Mouse (Mus musculus): Measurements from ENCODE around the gene Slc1a1. TPM values are rescaled to one million over a fixed set of nuclear protein-coding genes. Genes with fewer than 3 reads are reported as not detected.
A peak's percentile ranks its signal among the peaks of the same experiment; 100 is the strongest.

The Slc1a1 gene
- polyA plus RNA-seq, 1 experiment from 2014 or later, result 44.7 TPM

DNA sequence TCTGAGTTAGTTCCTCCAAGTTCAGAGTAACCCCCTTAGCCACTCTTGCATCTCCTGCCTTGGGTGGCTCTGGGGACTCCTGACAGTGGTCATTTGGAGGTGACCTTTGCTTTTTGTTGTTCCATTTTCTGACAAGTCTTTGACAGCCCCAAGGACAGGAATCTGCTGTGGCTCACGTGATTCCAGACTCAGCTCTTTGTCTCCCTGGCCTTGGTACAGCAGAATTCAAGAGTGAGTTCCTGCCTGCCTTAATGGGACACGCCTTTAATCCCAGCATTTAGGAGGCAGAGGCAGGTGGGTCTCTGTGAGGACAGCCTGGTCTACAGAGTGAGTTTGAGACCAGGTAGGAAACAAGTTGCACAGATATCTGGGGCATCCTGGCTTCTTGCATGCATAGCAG, 3.9 kb downstream of the Slc1a1 start:
- H3K27ac ChIP-seq (ENCODE audit: low read length), result no peak overlapping the region
- 78% methylated on average over 2 of the region's 2 CpGs for WGBS
- H3K9ac ChIP-seq (replicated peaks; ENCODE audit: low read depth, low read length), result no peak overlapping the region
- peaks cover 13% of the 10 kb centered on the region for H3K4me1 ChIP-seq (replicated peaks; ENCODE audit: control insufficient read depth, insufficient read depth, low read length)
- no peaks in the 10 kb centered on the region for H3K9me3 ChIP-seq (ENCODE audit: control insufficient read depth, low read length)
- no peak for ATAC-seq
- H3K4me3 ChIP-seq (replicated peaks; ENCODE audit: low read length), result no peak overlapping the region
- no peaks in the 10 kb centered on the region for H3K27me3 ChIP-seq (replicated peaks; ENCODE audit: control insufficient read depth, insufficient read depth, low read length)
- H3K36me3 ChIP-seq (ENCODE audit: control insufficient read depth, insufficient read depth), result no peaks in the 10 kb centered on the region
- H3K4me2 ChIP-seq (ENCODE audit: low read length), result no peak overlapping the region

DNA sequence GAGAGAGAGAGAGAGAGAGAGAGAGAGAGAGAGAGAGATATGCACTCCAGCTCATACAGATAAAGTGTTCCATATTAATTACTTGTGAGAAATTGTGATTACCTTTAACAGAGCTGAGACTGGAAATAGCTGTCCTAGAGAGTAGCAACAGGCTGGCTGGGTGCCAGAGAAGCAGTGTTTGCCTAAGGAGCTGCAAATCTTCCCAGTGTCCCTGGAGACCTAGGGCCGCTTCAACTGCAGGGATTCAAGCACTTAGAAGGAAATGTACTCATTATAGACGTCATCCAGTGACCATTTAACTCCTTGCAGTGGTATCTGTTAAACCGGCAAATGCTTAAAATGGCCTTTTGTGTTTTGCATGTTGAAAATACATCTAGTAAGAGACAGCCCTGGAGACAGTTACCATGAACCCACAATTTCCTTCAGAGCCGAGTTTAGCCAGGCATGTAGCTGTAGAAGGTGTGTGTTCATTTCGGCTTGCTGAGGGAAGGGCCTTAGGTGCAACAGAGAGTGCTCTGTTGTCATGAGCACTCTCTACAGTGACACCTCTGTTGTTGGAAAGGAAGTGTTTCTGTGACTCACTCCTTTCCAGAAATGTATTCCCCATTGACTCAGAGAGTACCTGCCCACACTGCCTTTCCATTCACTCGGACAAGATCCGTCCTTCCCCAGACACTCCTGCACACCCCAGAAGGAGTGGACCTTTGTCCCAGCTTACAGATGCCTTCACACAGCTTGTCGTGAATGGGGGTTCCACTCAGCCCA, 10.3 kb downstream of the Slc1a1 start:
- Histone ChIP-seq H3K4me2 (ENCODE audit: low read length) (no peak overlapping the region), H3K27me3 (replicated peaks; ENCODE audit: control insufficient read depth, insufficient read depth, low read length) (no peaks in the 10 kb centered on the region), H3K4me3 (replicated peaks; ENCODE audit: low read length) (no peak overlapping the region), H3K9ac (replicated peaks; ENCODE audit: low read depth, low read length) (no peak overlapping the region), H3K36me3 (ENCODE audit: control insufficient read depth, insufficient read depth) (no peaks in the 10 kb centered on the region), H3K4me1 (replicated peaks; ENCODE audit: control insufficient read depth, insufficient read depth, low read length) (no peaks in the 10 kb centered on the region), H3K27ac (ENCODE audit: low read length) (no peak overlapping the region), H3K9me3 (ENCODE audit: control insufficient read depth, low read length) (no peaks in the 10 kb centered on the region)
- WGBS, result 68% methylated on average over 8 of the region's 8 CpGs
- no peak for ATAC-seq

DNA sequence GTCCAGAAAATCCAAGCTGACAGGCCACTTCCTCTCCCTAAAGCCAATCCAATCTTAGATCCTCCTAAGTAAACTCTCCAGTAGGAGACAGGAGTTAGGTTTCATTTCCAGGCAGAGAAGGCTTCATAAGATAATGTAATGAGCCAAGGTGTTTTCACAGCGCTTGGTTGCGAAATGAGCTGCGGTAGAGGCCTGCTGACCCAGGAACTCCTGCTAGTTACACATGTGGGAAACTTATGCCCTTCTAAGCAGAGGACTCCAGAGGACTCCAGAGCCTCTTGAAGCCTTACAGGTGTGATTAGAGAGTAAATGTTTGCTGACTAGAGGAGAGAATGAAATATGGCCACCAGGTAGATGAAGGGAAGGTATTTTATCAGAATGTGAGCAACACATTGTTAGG, 15.7 kb downstream of the Slc1a1 start:
- ATAC-seq, result no peak
- H3K36me3 ChIP-seq (ENCODE audit: control insufficient read depth, insufficient read depth), result no peaks in the 10 kb centered on the region
- H3K27ac ChIP-seq (ENCODE audit: low read length), result no peak overlapping the region
- no peak overlapping the region for H3K4me2 ChIP-seq (ENCODE audit: low read length)
- H3K4me3 ChIP-seq (replicated peaks; ENCODE audit: low read length), result no peak overlapping the region
- H3K9me3 ChIP-seq (ENCODE audit: control insufficient read depth, low read length), result no peaks in the 10 kb centered on the region
- no peaks in the 10 kb centered on the region for H3K27me3 ChIP-seq (replicated peaks; ENCODE audit: control insufficient read depth, insufficient read depth, low read length)
- no peak overlapping the region for H3K9ac ChIP-seq (replicated peaks; ENCODE audit: low read depth, low read length)
- H3K4me1 ChIP-seq (replicated peaks; ENCODE audit: control insufficient read depth, insufficient read depth, low read length), result no peaks in the 10 kb centered on the region
- WGBS, result 94% methylated on average over 3 of the region's 3 CpGs

DNA sequence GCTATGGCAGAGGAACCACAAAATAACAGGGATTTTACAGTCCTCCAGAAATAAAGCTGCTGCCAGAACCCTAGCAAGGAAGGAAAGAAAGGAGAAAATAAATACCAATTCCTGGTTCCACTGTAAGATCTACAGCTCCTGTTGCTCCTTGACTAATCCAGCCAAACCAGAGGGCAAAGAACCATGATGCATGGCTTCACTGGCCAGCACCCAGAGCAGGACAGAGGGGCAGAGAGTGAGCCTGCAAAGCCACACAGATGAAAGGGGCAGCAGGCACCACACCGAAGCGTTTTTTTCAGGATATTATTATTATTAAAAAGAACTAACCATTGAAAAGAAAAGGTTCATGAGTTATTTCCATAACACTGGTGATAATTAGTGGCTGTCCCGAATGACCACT, 17.2 kb downstream of the Slc1a1 start:
- H3K4me2 ChIP-seq (ENCODE audit: low read length), result no peak overlapping the region
- H3K4me3 ChIP-seq (replicated peaks; ENCODE audit: low read length), result no peak overlapping the region
- H3K36me3 ChIP-seq (ENCODE audit: control insufficient read depth, insufficient read depth), result no peaks in the 10 kb centered on the region
- no peaks in the 10 kb centered on the region for H3K27me3 ChIP-seq (replicated peaks; ENCODE audit: control insufficient read depth, insufficient read depth, low read length)
- H3K9me3 ChIP-seq (ENCODE audit: control insufficient read depth, low read length), result no peaks in the 10 kb centered on the region
- ATAC-seq, result no peak
- no peak overlapping the region for H3K9ac ChIP-seq (replicated peaks; ENCODE audit: low read depth, low read length)
- WGBS, result 75% methylated on average over 3 of the region's 3 CpGs
- no peak overlapping the region for H3K27ac ChIP-seq (ENCODE audit: low read length)
- H3K4me1 ChIP-seq (replicated peaks; ENCODE audit: control insufficient read depth, insufficient read depth, low read length), result no peaks in the 10 kb centered on the region

DNA sequence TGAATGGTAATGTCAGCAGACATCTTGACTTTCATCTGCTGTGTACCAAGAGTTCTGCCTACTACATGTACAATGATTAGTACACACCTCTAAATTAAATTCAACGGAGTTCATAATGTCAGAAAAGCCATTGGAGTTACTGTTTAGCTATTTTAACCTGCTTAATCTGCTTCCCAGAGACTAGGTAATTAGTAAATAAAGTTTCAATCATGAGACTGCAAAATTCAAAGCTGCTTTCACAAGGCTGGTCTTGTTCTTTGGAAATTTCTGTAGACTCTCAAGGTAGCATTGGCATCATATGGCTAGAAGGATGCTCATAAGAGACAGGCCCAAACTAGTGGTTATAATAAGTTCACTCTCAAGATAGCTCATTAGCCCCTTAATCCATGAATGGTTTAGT, 20.0 kb downstream of the Slc1a1 start:
- H3K9ac ChIP-seq (replicated peaks; ENCODE audit: low read depth, low read length), result no peak overlapping the region
- no peaks in the 10 kb centered on the region for H3K36me3 ChIP-seq (ENCODE audit: control insufficient read depth, insufficient read depth)
- no peak for ATAC-seq
- no peak overlapping the region for H3K4me3 ChIP-seq (replicated peaks; ENCODE audit: low read length)
- H3K27ac ChIP-seq (ENCODE audit: low read length), result no peak overlapping the region
- no peak overlapping the region for H3K4me2 ChIP-seq (ENCODE audit: low read length)
- WGBS, result 85% methylated on average over 1 of the region's 1 CpGs
- no peaks in the 10 kb centered on the region for H3K4me1 ChIP-seq (replicated peaks; ENCODE audit: control insufficient read depth, insufficient read depth, low read length)
- no peaks in the 10 kb centered on the region for H3K27me3 ChIP-seq (replicated peaks; ENCODE audit: control insufficient read depth, insufficient read depth, low read length)
- H3K9me3 ChIP-seq (ENCODE audit: control insufficient read depth, low read length), result no peaks in the 10 kb centered on the region

DNA sequence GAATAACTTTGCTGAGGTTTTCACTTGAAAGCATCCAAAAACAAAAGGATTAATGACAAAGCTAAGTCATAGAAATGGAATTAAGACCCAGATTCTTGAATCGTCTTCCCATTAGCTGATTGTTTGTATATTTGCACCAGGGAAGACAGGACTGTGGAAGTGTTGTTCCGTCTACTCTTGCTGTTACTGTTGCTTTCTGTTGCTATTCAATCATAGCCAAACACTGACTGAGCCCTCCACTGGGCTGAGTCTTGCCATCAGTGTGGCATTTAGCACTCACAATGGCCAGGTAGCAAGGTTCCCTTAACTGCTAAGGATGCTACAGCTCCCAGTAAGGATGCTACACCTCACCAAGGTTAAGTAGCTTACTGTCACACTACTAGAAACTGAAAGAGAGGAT, 25.4 kb downstream of the Slc1a1 start:
- Histone ChIP-seq H3K4me3 (replicated peaks; ENCODE audit: low read length) (no peak overlapping the region), H3K9ac (replicated peaks; ENCODE audit: low read depth, low read length) (no peak overlapping the region), H3K27ac (ENCODE audit: low read length) (no peak overlapping the region), H3K36me3 (ENCODE audit: control insufficient read depth, insufficient read depth) (no peaks in the 10 kb centered on the region), H3K4me1 (replicated peaks; ENCODE audit: control insufficient read depth, insufficient read depth, low read length) (0 out of 2 replicates have a peak, but pooled peaks cover 2% of the 10 kb centered on the region), H3K9me3 (ENCODE audit: control insufficient read depth, low read length) (no peaks in the 10 kb centered on the region), H3K27me3 (replicated peaks; ENCODE audit: control insufficient read depth, insufficient read depth, low read length) (no peaks in the 10 kb centered on the region), H3K4me2 (ENCODE audit: low read length) (no peak overlapping the region)
- WGBS, result 78% methylated on average over 2 of the region's 2 CpGs
- ATAC-seq, result no peak

DNA sequence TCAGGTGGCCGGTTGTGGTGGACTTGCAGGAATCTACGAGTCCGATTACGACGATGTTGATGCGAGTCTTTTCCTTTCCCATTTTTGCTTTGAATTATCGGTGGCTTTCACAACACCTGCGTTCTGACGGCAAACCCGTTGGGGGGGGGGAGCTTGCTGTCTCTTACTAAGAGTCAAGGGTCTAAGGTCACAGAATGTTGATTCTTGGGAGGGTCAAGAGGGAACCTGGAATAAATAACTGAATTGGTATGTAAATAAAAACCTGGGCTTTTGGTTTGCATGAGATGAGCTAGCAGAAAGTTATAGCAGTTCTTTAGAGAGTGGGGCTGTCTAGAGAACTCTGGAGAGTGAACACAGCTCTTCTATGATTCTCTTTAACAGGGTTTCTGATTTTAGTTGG, 28.8 kb downstream of the Slc1a1 start:
- H3K27ac ChIP-seq (ENCODE audit: low read length), result no peak overlapping the region
- no peak overlapping the region for H3K4me3 ChIP-seq (replicated peaks; ENCODE audit: low read length)
- H3K9me3 ChIP-seq (ENCODE audit: control insufficient read depth, low read length), result no peaks in the 10 kb centered on the region
- no peak overlapping the region for H3K9ac ChIP-seq (replicated peaks; ENCODE audit: low read depth, low read length)
- peaks cover 9% of the 10 kb centered on the region; the same call in 1 of the 2 replicates for H3K4me1 ChIP-seq (replicated peaks; ENCODE audit: control insufficient read depth, insufficient read depth, low read length)
- no peaks in the 10 kb centered on the region for H3K27me3 ChIP-seq (replicated peaks; ENCODE audit: control insufficient read depth, insufficient read depth, low read length)
- H3K36me3 ChIP-seq (ENCODE audit: control insufficient read depth, insufficient read depth), result no peaks in the 10 kb centered on the region
- no peak overlapping the region for H3K4me2 ChIP-seq (ENCODE audit: low read length)
- ATAC-seq, result no peak
- WGBS, result 96% methylated on average over 10 of the region's 10 CpGs

DNA sequence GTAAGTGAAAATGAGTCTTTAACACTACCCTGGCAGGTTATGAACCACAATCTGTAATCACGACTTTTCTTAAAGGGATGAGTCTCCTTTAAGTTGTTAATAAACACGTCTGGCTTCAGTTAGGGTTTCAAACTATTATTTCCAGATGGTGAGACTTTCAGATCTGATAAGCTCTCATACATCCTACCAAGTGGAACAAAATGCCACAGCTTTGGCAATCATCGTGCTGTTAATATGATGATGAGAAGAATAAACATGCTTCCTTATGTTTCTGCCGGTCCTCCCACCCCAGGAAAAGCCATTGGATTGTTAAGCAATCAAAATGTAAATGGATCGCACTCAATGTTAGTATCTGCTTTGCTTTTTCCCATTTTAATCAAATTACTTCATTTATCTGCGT, 30.1 kb downstream of the Slc1a1 start:
- Histone ChIP-seq H3K4me2 (ENCODE audit: low read length) (no peak overlapping the region), H3K36me3 (ENCODE audit: control insufficient read depth, insufficient read depth) (no peaks in the 10 kb centered on the region), H3K4me1 (replicated peaks; ENCODE audit: control insufficient read depth, insufficient read depth, low read length) (peaks cover 9% of the 10 kb centered on the region; the same call in 1 of the 2 replicates), H3K9me3 (ENCODE audit: control insufficient read depth, low read length) (no peaks in the 10 kb centered on the region), H3K4me3 (replicated peaks; ENCODE audit: low read length) (no peak overlapping the region), H3K27me3 (replicated peaks; ENCODE audit: control insufficient read depth, insufficient read depth, low read length) (no peaks in the 10 kb centered on the region), H3K27ac (ENCODE audit: low read length) (peak overlapping the region; percentile 73; the same call in 1 of the 2 replicates), H3K9ac (replicated peaks; ENCODE audit: low read depth, low read length) (no peak overlapping the region)
- peak; percentile 82 for ATAC-seq
- WGBS, result 44% methylated on average over 6 of the region's 6 CpGs

DNA sequence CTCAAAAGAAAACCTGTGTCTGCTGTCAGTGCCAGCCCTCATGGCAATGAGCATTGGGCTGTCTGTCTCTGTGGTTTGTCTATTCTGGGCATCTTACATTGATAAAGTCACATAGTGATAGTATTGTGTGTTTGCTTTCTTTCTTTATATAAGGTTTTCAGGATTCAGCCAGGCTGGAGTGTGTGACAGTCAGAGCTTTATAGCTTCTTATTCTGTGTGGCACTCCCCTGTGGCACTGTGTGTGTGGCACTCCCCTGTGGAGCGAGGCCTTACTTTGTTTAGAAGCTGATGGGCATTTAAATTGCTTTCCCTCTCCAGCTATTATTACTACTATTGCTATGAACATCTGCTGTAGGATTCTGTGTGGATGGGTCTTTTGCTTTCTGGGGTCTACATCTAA, 30.7 kb downstream of the Slc1a1 start:
- peak; percentile 56 for ATAC-seq
- no peak overlapping the region for H3K4me2 ChIP-seq (ENCODE audit: low read length)
- H3K27ac ChIP-seq (ENCODE audit: low read length), result peak overlapping the region; percentile 73
- H3K4me3 ChIP-seq (replicated peaks; ENCODE audit: low read length), result no peak overlapping the region
- H3K9ac ChIP-seq (replicated peaks; ENCODE audit: low read depth, low read length), result no peak overlapping the region
- no peaks in the 10 kb centered on the region for H3K36me3 ChIP-seq (ENCODE audit: control insufficient read depth, insufficient read depth)
- H3K4me1 ChIP-seq (replicated peaks; ENCODE audit: control insufficient read depth, insufficient read depth, low read length), result peaks cover 9% of the 10 kb centered on the region; the same call in 1 of the 2 replicates
- no peaks in the 10 kb centered on the region for H3K27me3 ChIP-seq (replicated peaks; ENCODE audit: control insufficient read depth, insufficient read depth, low read length)
- no peaks in the 10 kb centered on the region for H3K9me3 ChIP-seq (ENCODE audit: control insufficient read depth, low read length)
- 48% methylated on average over 1 of the region's 1 CpGs for WGBS
